Mouse (Mus musculus) cortical plate, adult 2 months (tissue): ENCODE data around the gene Scube1.

ENCODE experiments used
- CTCF ChIP-seq: fragments of 200-500 bp; IDR thresholded peaks from 2 replicates; pipeline ENCODE4 v1.5.1; 2011; ENCODE audit warnings: mild to moderate bottlenecking, control low read depth, low read length; ENCODE audit not compliant: insufficient read depth; ENCODE audit errors: extremely low read depth
- POLR2A ChIP-seq: fragments of 200-500 bp; IDR thresholded peaks from 2 replicates; pipeline ENCODE4 v1.6.1; 2011; ENCODE audit warnings: mild to moderate bottlenecking, low read length, control low read depth; ENCODE audit not compliant: insufficient read depth; ENCODE audit errors: extremely low read depth

GRCm38 (mm10) chr15:83596833-83597232, 128.0 kb downstream of the Scube1 start:
- TF ChIP-seq CTCF (no peak), POLR2A (no peak)
